Mouse (Mus musculus) hematopoietic multipotent progenitor cell, adult 10-12 weeks (in vitro differentiated cells): ENCODE measurements around the gene Arhgap8. TPM values are rescaled to one million over a fixed set of nuclear protein-coding genes. Genes with fewer than 3 reads are reported as not detected.

Experiments
- polyA plus RNA-seq: library from polyadenylated mRNA; stranded (reverse); fragments of >175 nt; gene quantifications from 2 replicates; pipeline ENCODE4 v1.2.3, GENCODE M21; 2012; ENCODE audit warnings: low replicate concordance

The Arhgap8 gene
- 4.4 and 9.7 TPM in 2 replicates for polyA plus RNA-seq

GRCm38 (mm10) chr15:84719791-84720190 is at the start of gene Arhgap8:
Gene Arhgap8, plus strand, starts transcription at chr15:84720052.

Other genes starting within 250 kb of the Arhgap8 start
- 9.4 and 13.2 TPM in 2 replicates for gene Rtl6, start 162.2 kb upstream of the Arhgap8 start, polyA plus RNA-seq
- gene Prr5, start 50.4 kb upstream of the Arhgap8 start, polyA plus RNA-seq: 171 and 268 TPM in 2 replicates
- 4.2 and 16.5 TPM in 2 replicates for gene Phf21b, start 136.0 kb downstream of the Arhgap8 start, polyA plus RNA-seq
- gene Gm29666, start 200.0 kb downstream of the Arhgap8 start, polyA plus RNA-seq: 0.05 and 0.06 TPM in 2 replicates
- gene Nup50, start 203.4 kb downstream of the Arhgap8 start, polyA plus RNA-seq: 5.7 and 11.5 TPM in 2 replicates